Mouse (Mus musculus): ENCODE results near the gene Klk4. TPM values are rescaled to one million over a fixed set of nuclear protein-coding genes. Genes with fewer than 3 reads are reported as not detected.
A peak's percentile ranks its signal among the peaks of the same experiment; 100 is the strongest.

Klk4 gene
- polyA plus RNA-seq (2015; fragmentation: Nextera tagmentation; extraction: Ambion mirVana) = not detected in 2 replicates

DNA sequence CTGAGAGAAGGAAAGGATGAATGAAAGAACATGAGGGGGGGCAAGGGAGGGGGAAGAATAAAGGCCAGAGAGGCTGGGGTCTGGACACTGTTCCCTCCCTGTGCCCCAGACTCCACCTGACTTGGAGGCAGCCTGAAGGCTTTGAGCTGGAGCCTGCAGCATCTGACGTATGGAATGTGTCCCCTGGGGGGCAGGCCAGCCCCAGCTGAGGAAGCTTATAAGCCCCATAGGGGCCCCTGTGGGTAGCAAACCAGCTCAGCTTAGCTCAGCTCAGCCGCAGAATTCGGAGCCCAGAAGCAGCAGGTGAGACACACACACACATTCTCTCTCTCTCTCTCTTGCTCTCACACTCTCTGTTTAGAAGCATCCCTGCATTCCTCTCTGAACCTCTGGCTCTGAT lies at the start of gene Klk4:
Klk4 (plus strand) TSS at position 249 of the 400 bp plus-strand sequence.
- no peak within 1 kb of the TSS for H3K4me3 ChIP-seq (ENCODE audit: low read depth, low read length)
- no peak within 1 kb of the TSS for H3K4me2 ChIP-seq (replicated peaks; ENCODE audit: low read depth, low read length)
- no peak within 1 kb of the TSS for H3K27ac ChIP-seq (ENCODE audit: low read length)
- 0% methylated on average over 3 of the region's 3 CpGs for WGBS
- no peaks in the 10 kb centered on the region for H3K36me3 ChIP-seq (ENCODE audit: insufficient read depth, low read length)
- TF ChIP-seq CTCF (IDR thresholded peaks at IDR 0.05) (no peak), EP300 (IDR thresholded peaks at IDR 0.05) (no peak)
- no peaks in the 10 kb centered on the region for H3K27me3 ChIP-seq (replicated peaks; ENCODE audit: insufficient read depth, low read length)
- H3K9ac ChIP-seq (replicated peaks; ENCODE audit: low read depth) = no peak within 1 kb of the TSS
- ATAC-seq (no peak), DNase-seq (ENCODE audit: low spot score) (no peak)
- H3K4me1 ChIP-seq (ENCODE audit: insufficient read depth, low read depth, low read length) = no peaks in the 10 kb centered on the region
- H3K9me3 ChIP-seq (ENCODE audit: low read length) = no peaks in the 10 kb centered on the region

DNA sequence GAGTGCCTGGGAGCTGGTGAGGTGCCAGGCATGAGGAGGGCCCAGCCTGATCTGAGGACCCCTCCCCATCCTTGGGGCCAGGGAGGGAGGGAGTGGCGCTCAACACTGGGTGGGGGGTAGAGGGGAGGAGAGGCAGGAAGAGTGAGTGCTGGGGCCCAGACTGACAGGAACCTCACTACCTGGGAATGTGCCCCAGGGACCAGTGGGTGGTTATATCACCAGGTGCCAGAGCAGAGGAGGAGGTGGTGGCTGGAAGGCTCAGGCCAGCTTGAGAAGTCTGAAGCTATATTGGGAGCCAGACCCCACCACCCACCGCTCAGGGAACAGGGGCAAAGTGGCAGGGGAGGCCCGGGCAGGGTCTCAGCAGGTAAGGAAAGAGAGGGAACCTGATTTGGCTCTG lies 39.3 kb upstream of the Klk4 start, which contains the start of gene Klk5:
Klk5 (plus strand) TSS at position 271 of the 400 bp plus-strand sequence.
- ATAC-seq = no peak
- WGBS = 66% methylated on average over 3 of the region's 3 CpGs
- no peak within 1 kb of the TSS for H3K27ac ChIP-seq (ENCODE audit: low read length)

DNA sequence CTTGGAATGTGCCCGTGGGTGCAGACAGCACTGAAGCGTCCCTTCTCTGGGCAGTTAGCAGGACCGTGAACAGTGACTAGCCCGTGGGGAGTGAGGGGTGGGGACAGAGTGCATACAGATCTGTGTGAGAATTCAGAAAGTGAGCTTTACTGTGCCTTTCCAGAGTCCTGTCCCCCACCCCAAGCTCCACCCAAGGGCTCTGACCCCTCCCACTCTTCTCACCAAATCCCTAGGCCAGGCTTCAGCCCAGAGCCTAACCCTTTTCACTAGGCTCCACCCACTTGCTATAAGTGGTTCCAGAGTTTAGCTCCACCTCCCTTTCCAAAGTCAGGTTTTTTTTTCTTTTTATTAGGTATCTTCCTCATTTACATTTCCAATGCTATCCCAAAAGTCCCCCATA lies 37.2 kb upstream of the Klk4 start:
- H3K36me3 ChIP-seq (ENCODE audit: insufficient read depth, low read length) = no peaks in the 10 kb centered on the region
- H3K4me2 ChIP-seq (replicated peaks; ENCODE audit: low read depth, low read length) = no peak overlapping the region
- DNase-seq (ENCODE audit: low spot score) (no peak), ATAC-seq (no peak)
- H3K4me3 ChIP-seq (ENCODE audit: low read depth, low read length) = no peak overlapping the region
- H3K27me3 ChIP-seq (replicated peaks; ENCODE audit: insufficient read depth, low read length) = no peaks in the 10 kb centered on the region
- H3K9ac ChIP-seq (replicated peaks; ENCODE audit: low read depth) = no peak overlapping the region
- H3K9me3 ChIP-seq (ENCODE audit: low read length) = no peaks in the 10 kb centered on the region
- no peaks in the 10 kb centered on the region for H3K4me1 ChIP-seq (ENCODE audit: insufficient read depth, low read depth, low read length)
- no peak for TF ChIP-seq EP300 (IDR thresholded peaks at IDR 0.05)
- no peak for TF ChIP-seq CTCF (IDR thresholded peaks at IDR 0.05)
- H3K27ac ChIP-seq (ENCODE audit: low read length) = no peak overlapping the region
- WGBS = 83% methylated on average over 4 of the region's 4 CpGs

More for the DNA sequence above, 39.3 kb upstream of the Klk4 start, which contains the start of gene Klk5:
- no peak within 1 kb of the TSS for H3K9ac ChIP-seq (replicated peaks; ENCODE audit: low read depth)
- no peaks in the 10 kb centered on the region for H3K9me3 ChIP-seq (ENCODE audit: low read length)
- H3K4me2 ChIP-seq (replicated peaks; ENCODE audit: low read depth, low read length) = no peak within 1 kb of the TSS
- H3K36me3 ChIP-seq (ENCODE audit: insufficient read depth, low read length) = no peaks in the 10 kb centered on the region
- TF ChIP-seq EP300 (IDR thresholded peaks at IDR 0.05) = no peak
- no peak within 1 kb of the TSS for H3K4me3 ChIP-seq (ENCODE audit: low read depth, low read length)
- H3K27me3 ChIP-seq (replicated peaks; ENCODE audit: insufficient read depth, low read length) = no peaks in the 10 kb centered on the region
- DNase-seq (ENCODE audit: low spot score) = no peak
- no peaks in the 10 kb centered on the region for H3K4me1 ChIP-seq (ENCODE audit: insufficient read depth, low read depth, low read length)

DNA sequence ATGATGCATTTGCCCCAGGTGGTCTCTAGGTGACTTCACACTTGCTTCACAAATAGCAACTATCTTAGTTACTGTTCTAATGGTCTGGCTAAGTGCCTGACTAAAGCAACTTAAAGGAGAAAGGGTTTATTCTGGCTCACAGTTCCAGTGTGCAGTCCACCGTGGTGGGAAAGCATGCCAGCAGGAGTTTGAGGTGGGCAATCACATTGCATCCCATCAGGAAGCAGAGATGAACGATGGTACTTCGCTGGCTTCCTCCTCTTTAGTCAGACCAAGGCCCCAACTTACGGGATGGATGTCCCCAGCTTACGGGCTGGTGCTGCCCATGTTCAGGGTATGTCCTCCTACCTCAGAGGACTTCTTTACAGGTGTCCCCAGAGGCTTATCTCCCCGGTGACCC lies 29.3 kb upstream of the Klk4 start:
- no peak overlapping the region for H3K27ac ChIP-seq (ENCODE audit: low read length)
- TF ChIP-seq EP300 (IDR thresholded peaks at IDR 0.05) = no peak
- TF ChIP-seq CTCF (IDR thresholded peaks at IDR 0.05) = no peak
- ATAC-seq (no peak), DNase-seq (ENCODE audit: low spot score) (no peak)
- no peaks in the 10 kb centered on the region for H3K27me3 ChIP-seq (replicated peaks; ENCODE audit: insufficient read depth, low read length)
- no peaks in the 10 kb centered on the region for H3K36me3 ChIP-seq (ENCODE audit: insufficient read depth, low read length)
- no peaks in the 10 kb centered on the region for H3K4me1 ChIP-seq (ENCODE audit: insufficient read depth, low read depth, low read length)
- WGBS = 84% methylated on average over 6 of the region's 6 CpGs
- no peak overlapping the region for H3K4me3 ChIP-seq (ENCODE audit: low read depth, low read length)
- no peak overlapping the region for H3K9ac ChIP-seq (replicated peaks; ENCODE audit: low read depth)
- H3K9me3 ChIP-seq (ENCODE audit: low read length) = no peaks in the 10 kb centered on the region
- no peak overlapping the region for H3K4me2 ChIP-seq (replicated peaks; ENCODE audit: low read depth, low read length)

DNA sequence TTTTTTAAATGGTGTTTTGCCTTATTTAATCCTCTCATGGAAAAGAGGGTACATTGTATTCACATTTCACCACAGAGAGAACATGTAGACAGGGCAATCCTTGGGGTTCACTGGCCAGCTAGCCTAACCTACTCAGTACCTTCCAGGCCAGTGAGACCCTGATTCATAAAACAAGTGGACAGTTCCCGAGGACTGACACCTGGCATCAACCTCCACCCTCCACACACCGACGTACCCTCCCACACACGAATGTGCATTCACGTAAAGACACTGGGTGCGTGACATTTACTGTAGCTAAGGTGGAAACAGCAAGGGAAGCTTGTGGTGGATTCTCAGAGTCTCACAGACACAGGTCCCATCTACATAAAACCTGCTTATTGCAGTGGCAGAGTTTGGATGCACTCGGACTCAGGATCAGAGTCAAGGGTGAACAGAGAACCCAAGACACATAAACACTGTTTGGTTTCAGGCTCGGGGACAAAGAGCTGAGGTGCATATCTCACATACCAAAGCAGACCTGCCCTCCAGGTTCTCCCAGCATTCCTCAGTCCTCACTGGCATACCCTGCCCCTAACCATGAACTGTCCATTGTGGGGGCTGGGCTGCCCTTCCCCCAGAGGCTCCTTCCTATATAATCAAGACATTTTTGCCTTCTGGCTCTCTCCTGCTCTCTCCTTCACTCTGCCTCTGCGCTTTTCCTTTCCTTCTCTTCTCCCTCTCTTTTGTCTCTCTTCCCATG lies 26.1 kb upstream of the Klk4 start:
- Histone ChIP-seq H3K4me3 (ENCODE audit: low read depth, low read length) (no peak overlapping the region), H3K4me2 (replicated peaks; ENCODE audit: low read depth, low read length) (no peak overlapping the region), H3K4me1 (ENCODE audit: insufficient read depth, low read depth, low read length) (no peaks in the 10 kb centered on the region), H3K9ac (replicated peaks; ENCODE audit: low read depth) (no peak overlapping the region), H3K36me3 (ENCODE audit: insufficient read depth, low read length) (no peaks in the 10 kb centered on the region), H3K27ac (ENCODE audit: low read length) (no peak overlapping the region), H3K27me3 (replicated peaks; ENCODE audit: insufficient read depth, low read length) (no peaks in the 10 kb centered on the region), H3K9me3 (ENCODE audit: low read length) (no peaks in the 10 kb centered on the region)
- peak; percentile 50; the same call in 1 of the 2 replicates for ATAC-seq
- 56% methylated on average over 9 of the region's 9 CpGs for WGBS
- no peak for DNase-seq (ENCODE audit: low spot score)
- TF ChIP-seq CTCF (IDR thresholded peaks at IDR 0.05) = no peak
- TF ChIP-seq EP300 (IDR thresholded peaks at IDR 0.05) = no peak

DNA sequence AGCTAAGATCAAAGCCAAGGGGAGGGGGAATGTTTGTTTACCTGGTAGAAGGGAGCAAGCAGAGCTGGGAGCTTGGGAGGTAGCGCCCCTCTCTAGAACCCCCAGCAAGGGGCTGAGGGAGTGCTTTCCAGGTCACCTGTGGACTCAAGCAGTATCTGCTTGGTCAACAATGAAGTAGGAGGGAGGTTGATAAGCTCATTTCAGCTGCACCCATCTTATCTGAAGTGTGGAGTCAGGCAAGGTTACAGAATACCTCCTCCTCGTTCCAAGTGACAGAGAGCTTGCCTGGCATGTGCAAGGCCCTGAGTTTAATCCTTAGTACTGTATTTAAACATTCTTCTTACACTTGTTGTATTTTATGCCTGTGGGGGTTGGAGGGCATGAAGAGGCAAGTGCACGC lies 25.3 kb upstream of the Klk4 start:
- H3K4me2 ChIP-seq (replicated peaks; ENCODE audit: low read depth, low read length) = no peak overlapping the region
- no peak overlapping the region for H3K9ac ChIP-seq (replicated peaks; ENCODE audit: low read depth)
- no peak overlapping the region for H3K4me3 ChIP-seq (ENCODE audit: low read depth, low read length)
- H3K4me1 ChIP-seq (ENCODE audit: insufficient read depth, low read depth, low read length) = no peaks in the 10 kb centered on the region
- TF ChIP-seq CTCF (IDR thresholded peaks at IDR 0.05) (no peak), EP300 (IDR thresholded peaks at IDR 0.05) (no peak)
- 32% methylated on average over 3 of the region's 3 CpGs for WGBS
- no peaks in the 10 kb centered on the region for H3K9me3 ChIP-seq (ENCODE audit: low read length)
- H3K27ac ChIP-seq (ENCODE audit: low read length) = peak overlapping the region; percentile 11; the same call in 1 of the 2 replicates
- no peaks in the 10 kb centered on the region for H3K36me3 ChIP-seq (ENCODE audit: insufficient read depth, low read length)
- H3K27me3 ChIP-seq (replicated peaks; ENCODE audit: insufficient read depth, low read length) = no peaks in the 10 kb centered on the region
- DNase-seq (ENCODE audit: low spot score) (peak; percentile 5), ATAC-seq (peak; percentile 80)

All from lung, postnatal 0 days (tissue).